Mouse (Mus musculus) telencephalon, adult 2 months (tissue): ENCODE results near the gene Col19a1.
A peak's percentile ranks its signal among the peaks of the same experiment; 100 is the strongest.

Source experiments
- DNase-seq: peaks from one replicate; pipeline ENCODE4 v3.0.0-alpha.2; 2011; ENCODE audit warnings: low read depth, low spot score

The Col19a1 gene

DNA sequence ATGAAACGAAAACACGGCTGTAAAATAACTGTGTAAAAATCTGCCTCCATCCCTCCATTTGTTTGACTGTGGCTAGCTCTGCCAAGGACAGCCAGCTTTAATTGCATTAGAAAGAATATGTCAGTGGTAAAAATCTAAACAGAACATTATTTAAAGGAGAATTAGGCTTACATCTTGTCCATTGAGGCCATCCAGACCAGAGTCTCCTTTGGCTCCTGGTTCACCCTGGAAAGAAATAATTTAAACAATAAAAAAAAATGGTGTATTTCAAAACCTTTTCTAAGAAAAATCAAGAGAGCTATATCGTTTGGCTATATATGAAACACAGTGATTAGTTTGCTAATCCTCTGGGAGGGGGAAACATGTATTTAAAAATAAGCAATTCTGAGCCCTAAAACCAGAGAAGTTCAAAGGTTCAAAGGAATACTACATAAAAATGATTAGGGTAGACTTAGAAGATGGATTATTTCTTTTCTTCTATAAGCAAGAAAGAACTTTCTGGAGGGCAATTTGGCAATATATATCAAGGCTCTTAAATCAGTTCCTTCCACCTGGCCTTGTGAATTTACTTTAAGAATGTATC lies 125.9 kb downstream of the Col19a1 start:
- no peak for DNase-seq

- peak; percentile 52 for DNase-seq
Observed at GRCm38 (mm10) chr1:24458015-24458414, 129.3 kb downstream of the Col19a1 start.

DNA sequence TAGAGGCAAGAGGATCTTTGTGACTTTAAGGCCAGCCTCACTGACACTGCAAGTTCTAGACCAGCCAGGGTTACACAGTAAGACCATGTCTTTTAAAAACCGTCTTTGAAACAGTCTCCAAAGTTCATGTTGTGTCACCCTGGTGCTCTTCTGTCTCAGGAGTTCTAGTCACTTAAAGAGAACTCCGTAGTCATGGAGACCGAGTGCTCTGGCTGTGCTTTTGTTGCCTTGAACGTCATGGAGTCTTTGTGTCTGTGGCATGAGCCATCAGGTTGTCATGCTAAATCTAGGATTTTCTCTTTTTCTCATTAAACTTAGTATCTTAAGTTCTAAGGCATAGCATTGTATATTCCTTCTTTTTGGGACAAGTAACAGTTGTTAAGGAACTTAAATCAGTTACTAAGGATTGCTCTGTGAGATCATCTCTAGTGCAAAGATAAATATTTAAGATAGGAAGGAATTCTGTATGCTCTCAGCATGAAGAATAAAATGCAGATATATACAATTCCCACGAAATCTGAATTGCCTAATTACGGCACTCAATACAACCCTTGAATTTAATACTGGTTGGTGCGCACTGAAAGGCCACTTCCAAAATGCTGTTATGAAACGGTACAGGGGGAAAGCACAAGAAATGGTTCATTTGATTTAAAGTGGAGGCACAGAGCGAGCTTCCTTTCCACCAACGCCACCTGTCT lies 134.6 kb downstream of the Col19a1 start:
- no peak for DNase-seq

DNA sequence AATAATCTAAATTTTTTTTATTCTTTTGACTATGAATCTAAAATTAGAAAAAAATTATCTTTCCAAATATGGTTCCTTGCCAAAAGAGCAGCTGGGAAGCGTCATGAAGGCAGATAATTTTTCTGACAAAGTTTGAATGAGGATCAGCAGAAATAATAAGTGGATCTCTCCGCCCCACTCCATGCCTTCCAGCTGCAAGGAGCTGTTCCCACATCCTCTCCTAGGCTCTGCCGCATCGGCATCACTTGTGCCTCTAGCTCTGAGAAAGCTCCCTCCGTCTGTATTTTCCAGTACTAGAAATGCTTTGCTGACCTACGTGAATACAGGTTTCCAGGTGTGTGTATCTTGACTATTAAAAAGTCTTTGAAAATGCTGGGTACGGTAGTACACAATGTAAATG lies 135.1 kb downstream of the Col19a1 start:
- DNase-seq: peak; percentile 46

GRCm38 (mm10) chr1:24437425-24437824 lies 149.8 kb downstream of the Col19a1 start:
- no peak for DNase-seq

GRCm38 (mm10) chr1:24428306-24428705 lies 159.0 kb downstream of the Col19a1 start:
- no peak for DNase-seq

DNA sequence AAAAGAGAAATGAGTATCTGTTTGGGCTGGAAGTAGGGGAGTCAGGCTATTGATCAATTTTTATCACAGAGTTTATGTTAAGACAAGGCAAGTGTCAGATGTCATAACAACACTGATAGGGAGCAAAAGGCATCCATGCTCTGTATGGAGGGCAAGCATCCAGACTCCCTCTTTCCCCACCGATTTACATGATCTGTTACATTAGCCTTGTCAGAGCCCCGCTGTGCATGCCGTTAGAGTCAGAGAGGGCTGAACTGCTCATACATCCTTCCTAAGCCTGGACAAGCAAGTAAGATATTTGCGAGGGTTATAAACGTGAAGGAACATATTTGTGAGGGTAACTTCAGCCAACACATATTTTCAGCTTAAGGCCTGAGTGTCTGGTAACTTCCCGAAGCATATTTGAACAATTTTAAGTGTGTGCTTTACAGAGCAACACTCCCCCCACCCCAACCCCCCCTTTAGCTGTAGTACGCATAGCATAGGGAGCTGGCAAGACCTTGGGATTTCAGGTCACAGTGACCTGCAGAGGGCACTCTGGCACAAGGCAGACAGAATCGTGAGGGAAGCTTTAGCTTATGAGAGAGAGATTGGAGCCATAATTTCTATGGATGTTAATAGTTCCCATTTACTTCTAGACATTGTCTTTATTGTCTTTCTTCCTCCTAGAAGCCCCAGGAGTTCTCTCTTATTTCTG lies 209.0 kb downstream of the Col19a1 start:
- peak; percentile 41 for DNase-seq

- no peak for DNase-seq
Observed at GRCm38 (mm10) chr1:24374902-24375301, 212.4 kb downstream of the Col19a1 start.

DNA sequence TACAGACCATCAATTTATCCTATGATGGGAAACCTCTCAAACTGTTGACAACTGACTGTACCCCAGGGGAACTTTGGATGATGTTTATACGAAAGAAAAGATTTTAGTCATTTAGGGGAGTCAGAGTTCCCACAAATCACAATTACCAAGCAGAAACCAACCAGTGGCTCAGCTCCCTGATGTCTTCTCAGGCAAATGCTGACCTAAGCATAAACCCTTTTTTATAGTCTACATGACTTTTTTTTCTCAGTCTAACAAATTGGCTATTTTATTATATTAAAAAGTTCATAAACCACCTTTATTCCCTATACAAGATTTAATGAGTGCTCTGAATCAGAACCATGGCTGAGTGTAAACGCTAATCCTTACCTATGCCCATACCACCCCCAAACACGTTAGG lies 213.6 kb downstream of the Col19a1 start:
- no peak for DNase-seq

GRCm38 (mm10) chr1:24372471-24373258 lies 214.6 kb downstream of the Col19a1 start:
- no peak for DNase-seq

- peak; percentile 17 for DNase-seq
Observed at GRCm38 (mm10) chr1:24367570-24368517, 219.4 kb downstream of the Col19a1 start.

- no peak for DNase-seq
Observed at GRCm38 (mm10) chr1:24364775-24365174, 222.5 kb downstream of the Col19a1 start.

- DNase-seq: peak; percentile 39
Observed at GRCm38 (mm10) chr1:24361990-24362635, 225.2 kb downstream of the Col19a1 start.

DNA sequence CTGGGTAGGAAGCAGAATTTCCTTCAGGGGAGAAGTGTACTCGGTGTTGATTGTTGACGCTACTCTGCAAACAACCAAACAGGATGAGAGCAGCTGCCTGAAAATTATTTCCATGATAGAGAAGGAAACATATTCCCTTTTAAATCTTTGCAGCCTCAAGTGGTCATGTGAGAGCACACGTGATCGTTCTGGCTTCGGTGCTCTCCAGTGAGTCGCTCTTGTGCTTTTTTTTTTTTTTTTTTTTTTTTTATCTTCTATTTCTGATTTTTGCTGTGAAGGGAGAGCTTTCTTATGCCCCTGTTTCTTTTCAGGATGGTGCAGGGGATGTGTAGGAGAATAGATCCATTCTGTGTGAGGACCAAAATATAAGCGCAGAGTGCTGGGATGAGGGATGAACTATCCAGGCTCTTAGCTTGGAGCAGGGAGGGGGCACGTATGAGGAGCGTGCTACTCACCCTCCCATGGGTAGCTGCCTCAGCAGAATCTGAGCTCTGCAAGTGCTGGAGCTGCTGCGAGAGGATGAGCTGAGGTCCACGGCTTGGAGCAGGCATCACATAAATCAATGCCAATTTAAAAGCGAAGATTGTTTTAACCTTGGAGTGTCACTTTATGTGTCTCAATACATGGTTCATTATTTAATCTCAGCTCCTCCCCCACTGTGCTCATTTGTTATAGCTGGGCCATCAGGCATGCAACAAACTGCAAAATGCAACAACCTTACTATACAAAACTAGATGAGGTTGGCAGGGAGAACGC lies 237.6 kb downstream of the Col19a1 start:
- peak; percentile 53 for DNase-seq

DNA sequence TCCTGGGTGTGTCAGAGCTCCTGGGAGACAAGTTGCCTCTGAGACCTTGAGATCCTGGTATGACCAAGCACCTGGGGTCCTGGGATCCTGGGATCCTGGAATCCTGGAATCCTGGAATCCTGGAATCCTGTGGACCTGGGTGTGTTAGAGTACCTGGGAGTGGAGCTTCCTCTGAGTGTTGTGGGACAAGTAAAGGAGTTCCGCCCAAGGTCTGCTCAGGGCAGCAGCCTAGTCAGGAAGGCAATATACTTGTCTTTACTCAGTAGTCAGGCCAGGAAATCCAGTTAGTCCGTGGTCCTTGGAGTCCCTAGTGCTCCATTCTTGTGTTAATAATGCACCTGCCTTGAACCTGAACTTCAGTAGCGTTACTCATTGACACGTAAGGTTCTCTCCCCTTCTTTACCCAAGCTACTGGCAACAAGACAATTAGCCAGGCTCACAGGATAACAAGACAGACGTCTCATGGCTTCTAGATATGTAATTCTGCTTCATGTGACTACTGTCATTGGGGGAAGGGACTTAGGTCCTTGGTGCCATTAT lies 239.6 kb downstream of the Col19a1 start:
- no peak for DNase-seq

- no peak for DNase-seq
Observed at GRCm38 (mm10) chr1:24337556-24338275, 249.6 kb downstream of the Col19a1 start.

- peak; percentile 1 for DNase-seq
Observed at GRCm38 (mm10) chr1:24336051-24336450, 251.2 kb downstream of the Col19a1 start.

DNA sequence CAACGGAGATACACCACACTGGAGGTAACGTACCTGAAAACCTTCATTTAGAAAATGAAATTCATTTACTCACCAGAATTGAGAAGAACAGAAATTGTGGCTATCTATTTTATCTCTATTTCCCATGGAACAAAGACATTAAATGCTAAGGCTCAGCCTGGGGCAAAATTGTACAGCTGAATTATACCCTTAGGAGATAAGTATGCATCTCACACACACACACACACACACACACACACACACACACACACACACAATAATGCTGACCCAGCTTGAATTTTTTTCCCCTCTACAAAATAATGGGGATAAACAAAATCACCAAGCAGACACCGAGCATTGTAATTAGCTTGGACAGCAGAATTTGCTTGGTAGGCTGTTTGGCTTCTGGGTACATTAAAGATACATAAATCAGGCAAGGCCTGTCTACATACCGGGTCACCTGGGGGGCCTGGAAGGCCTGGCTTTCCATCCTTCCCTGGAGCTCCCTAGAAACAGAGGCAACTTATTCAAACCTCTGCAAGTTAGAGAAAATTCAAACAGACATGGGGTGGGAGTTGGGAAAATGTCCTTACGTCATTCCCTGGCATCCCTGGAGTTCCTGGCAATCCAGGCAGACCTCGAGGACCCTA lies 270.2 kb downstream of the Col19a1 start:
- no peak for DNase-seq
